Mouse (Mus musculus) midbrain, embryonic 15.5 days (tissue): ENCODE measurements around the gene Grpel1. TPM values are rescaled to one million over a fixed set of nuclear protein-coding genes. Genes with fewer than 3 reads are reported as not detected.
A peak's percentile ranks its signal among the peaks of the same experiment; 100 is the strongest.

Experiments used
- ATAC-seq: fragments of 200-750 bp; cut with Nextera tagmentation; replicated peaks from 2 replicates; pipeline ENCODE4 v1.8.0; 2017; ENCODE audit warnings: moderate TSS enrichment
- H3K27ac ChIP-seq: fragments of 300-500 bp; sonication (generic); 2 replicates; pipeline ENCODE4 v1.5.1; 2015; ENCODE audit warnings: mild to moderate bottlenecking, inconsistent platforms
- H3K27me3 ChIP-seq: fragments of 300-500 bp; sonication (generic); replicated peaks from 2 replicates; pipeline ENCODE4 v1.6.1; 2015; ENCODE audit warnings: inconsistent platforms
- H3K36me3 ChIP-seq: fragments of 300-500 bp; sonication (generic); replicated peaks from 2 replicates; pipeline ENCODE4 v1.6.1; 2015; ENCODE audit warnings: inconsistent platforms
- H3K4me1 ChIP-seq: fragments of 300-500 bp; sonication (generic); 2 replicates; pipeline ENCODE4 v1.6.1; 2015; ENCODE audit warnings: inconsistent platforms
- H3K4me2 ChIP-seq: fragments of 300-500 bp; sonication (generic); 2 replicates; pipeline ENCODE4 v1.6.1; 2015; ENCODE audit warnings: inconsistent platforms, mild to moderate bottlenecking, moderate library complexity
- H3K4me3 ChIP-seq: fragments of 300-500 bp; sonication (generic); 2 replicates; pipeline ENCODE4 v1.5.1; 2015; ENCODE audit warnings: mild to moderate bottlenecking, inconsistent platforms
- H3K9ac ChIP-seq: fragments of 300-500 bp; sonication (generic); 2 replicates; pipeline ENCODE4 v1.6.1; 2015; ENCODE audit warnings: mild to moderate bottlenecking, inconsistent platforms
- H3K9me3 ChIP-seq: fragments of 300-500 bp; sonication (generic); 2 replicates; pipeline ENCODE4 v1.6.1; 2016; ENCODE audit warnings: inconsistent platforms
- WGBS: fragments of 180-500 bp; shearing (Covaris S2); methylation state at CpG from one replicate; pipeline ENCODE4 v1.1.7; 2015; ENCODE audit warnings: mixed read lengths; 5-methylcytosine and 5-hydroxymethylcytosine counted together
- polyA plus RNA-seq: library from polyadenylated mRNA; unstranded; fragments of >200 nt; fragmentation: Nextera tagmentation; extraction: Ambion mirVana; gene quantifications from 2 replicates; pipeline ENCODE4 v1.2.1, GENCODE M21; 2015

The Grpel1 gene
- 41.0 and 43.0 TPM in 2 replicates for polyA plus RNA-seq

DNA sequence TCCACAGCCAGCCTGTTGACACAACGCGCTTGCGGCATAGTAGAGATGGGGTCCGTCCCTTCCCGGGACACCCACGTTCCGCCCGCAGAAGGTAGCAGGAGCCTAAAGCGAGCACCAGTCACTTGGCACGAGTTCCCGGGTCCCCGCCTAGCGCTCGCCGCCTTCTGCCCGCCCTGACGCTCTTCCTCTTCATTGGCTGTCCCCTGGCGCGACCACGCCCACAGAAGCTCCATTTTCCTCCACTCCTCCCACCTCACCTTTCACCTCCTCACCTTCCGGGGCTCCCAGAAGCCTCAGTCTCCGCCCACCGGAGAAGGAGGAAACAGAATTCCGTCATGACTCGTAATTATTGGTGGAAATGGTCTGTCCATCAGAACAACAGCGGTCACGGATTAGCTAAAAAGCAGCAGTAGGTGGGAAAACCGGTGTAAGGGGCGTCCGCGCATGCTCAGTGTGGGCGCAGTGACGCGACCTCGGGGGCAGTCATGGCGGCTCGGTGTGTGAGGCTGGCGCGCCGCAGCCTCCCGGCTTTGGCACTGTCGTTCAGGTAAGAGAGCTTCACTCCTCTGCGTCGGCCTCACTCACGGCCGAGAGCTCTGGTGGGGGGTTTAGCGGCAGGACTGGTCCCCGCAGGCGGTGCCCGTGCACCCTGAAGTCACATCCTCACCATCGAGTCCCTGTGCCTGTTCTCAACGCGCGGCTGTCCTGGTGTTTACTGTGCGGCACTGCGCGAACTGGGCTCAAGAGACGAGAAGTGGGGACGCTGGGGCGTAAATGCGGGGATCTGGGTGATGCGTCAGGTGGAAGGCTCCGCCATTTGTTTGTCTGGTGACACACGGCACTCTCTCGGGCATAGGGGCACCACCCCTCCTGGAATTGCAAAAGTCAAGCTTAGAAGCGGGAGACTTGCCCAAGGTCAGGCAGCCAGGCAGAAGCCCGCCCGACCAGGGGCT, at the start of gene Grpel1:
Gene Grpel1, plus strand, starts transcription at position 290 of the 953 bp plus-strand sequence.
- Histone ChIP-seq H3K4me1 (peaks cover 23% of the 10 kb centered on the region), H3K9ac (peak within 1 kb of the TSS; percentile 80), H3K27me3 (no peaks in the 10 kb centered on the region), H3K9me3 (no peaks in the 10 kb centered on the region), H3K27ac (peak within 1 kb of the TSS; percentile 67), H3K4me2 (peak within 1 kb of the TSS; percentile 97), H3K36me3 (peaks cover 7% of the 10 kb centered on the region; the same call in 1 of the 2 replicates), H3K4me3 (peak within 1 kb of the TSS; percentile 68)
- ATAC-seq, result peak; percentile 97
- under 1% methylated on average over 68 of the region's 68 CpGs for WGBS

DNA sequence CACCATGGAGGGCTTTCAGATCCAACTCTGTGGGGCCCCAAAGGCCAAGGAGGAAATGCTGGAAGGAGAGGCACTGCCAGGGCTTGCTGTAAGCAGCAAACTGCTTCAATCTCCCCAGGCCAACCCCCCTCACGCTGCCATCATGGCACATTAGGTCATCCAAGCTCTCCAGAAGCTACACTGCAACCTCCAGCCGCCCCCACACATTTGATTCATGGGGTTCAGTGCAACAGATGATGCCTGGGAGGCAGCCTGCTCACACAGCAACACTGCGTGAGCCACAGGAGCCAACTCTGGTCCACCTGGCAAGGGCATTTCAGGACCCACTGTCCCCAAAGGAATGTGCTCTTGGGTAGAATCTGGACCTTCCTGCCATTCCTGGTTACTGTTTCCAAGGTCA, 44.9 kb upstream of the Grpel1 start:
- ATAC-seq, result no peak
- no peaks in the 10 kb centered on the region for H3K4me1 ChIP-seq
- H3K9me3 ChIP-seq, result no peaks in the 10 kb centered on the region
- H3K9ac ChIP-seq, result no peak overlapping the region
- H3K27ac ChIP-seq, result no peak overlapping the region
- no peaks in the 10 kb centered on the region for H3K36me3 ChIP-seq
- no peak overlapping the region for H3K4me3 ChIP-seq
- no peaks in the 10 kb centered on the region for H3K27me3 ChIP-seq
- 74% methylated on average over 3 of the region's 3 CpGs for WGBS
- H3K4me2 ChIP-seq, result no peak overlapping the region

GRCm38 (mm10) chr5:36422689-36423088, 42.1 kb upstream of the Grpel1 start:
- H3K9ac ChIP-seq, result no peak overlapping the region
- H3K4me3 ChIP-seq, result no peak overlapping the region
- H3K4me1 ChIP-seq, result peaks cover 1% of the 10 kb centered on the region; the same call in 1 of the 2 replicates
- H3K27me3 ChIP-seq, result no peaks in the 10 kb centered on the region
- no peak overlapping the region for H3K4me2 ChIP-seq
- no peak for ATAC-seq
- H3K9me3 ChIP-seq, result no peaks in the 10 kb centered on the region
- H3K36me3 ChIP-seq, result no peaks in the 10 kb centered on the region
- H3K27ac ChIP-seq, result no peak overlapping the region

DNA sequence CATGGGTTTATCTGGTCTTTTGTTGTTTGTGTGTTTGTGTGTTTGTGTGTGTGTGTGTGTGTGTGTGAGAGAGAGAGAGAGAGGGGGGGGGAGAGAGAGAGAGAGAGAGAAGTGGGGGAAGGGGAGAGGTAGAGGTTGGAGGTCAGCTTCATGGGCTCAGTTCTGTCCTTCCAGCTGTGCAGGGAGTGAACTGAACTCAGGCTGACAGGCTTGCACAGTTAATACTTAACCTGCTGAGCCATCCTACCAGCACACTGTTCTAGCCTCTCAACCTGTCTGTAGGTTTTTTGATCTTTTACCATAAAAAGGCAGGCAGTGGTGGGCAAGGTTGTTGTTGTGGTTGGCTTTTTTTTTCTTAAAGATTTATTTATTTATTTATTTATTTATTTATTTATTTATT, 40.1 kb upstream of the Grpel1 start:
- Histone ChIP-seq H3K9ac (no peak overlapping the region), H3K4me2 (no peak overlapping the region), H3K4me3 (no peak overlapping the region), H3K27ac (no peak overlapping the region), H3K36me3 (no peaks in the 10 kb centered on the region), H3K9me3 (no peaks in the 10 kb centered on the region), H3K27me3 (no peaks in the 10 kb centered on the region), H3K4me1 (peaks cover 5% of the 10 kb centered on the region; the same call in 1 of the 2 replicates)
- ATAC-seq, result no peak

DNA sequence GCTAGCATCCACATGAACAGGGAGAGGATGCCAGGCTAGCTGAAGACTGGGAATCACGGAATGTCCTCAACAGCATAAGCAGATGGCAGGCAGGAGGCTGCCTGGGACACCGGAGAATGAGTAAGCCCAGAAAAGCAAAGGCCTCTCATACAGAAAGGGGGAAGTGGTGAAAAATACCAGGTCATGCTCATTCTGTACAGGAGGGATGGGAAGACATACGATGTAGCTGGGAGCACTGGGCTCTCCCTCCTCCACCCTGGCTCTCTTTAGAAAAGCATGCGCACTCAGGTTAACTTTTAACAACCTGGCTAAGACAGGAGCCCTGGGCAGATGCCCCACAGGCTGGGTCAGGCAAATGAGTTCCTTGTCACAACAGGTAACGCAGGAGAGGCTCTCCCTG, 38.4 kb upstream of the Grpel1 start:
- Histone ChIP-seq H3K4me3 (no peak overlapping the region), H3K4me2 (no peak overlapping the region), H3K4me1 (peaks cover 8% of the 10 kb centered on the region; the same call in 1 of the 2 replicates), H3K9me3 (no peaks in the 10 kb centered on the region), H3K9ac (no peak overlapping the region), H3K36me3 (no peaks in the 10 kb centered on the region), H3K27me3 (no peaks in the 10 kb centered on the region), H3K27ac (no peak overlapping the region)
- no peak for ATAC-seq
- 85% methylated on average over 5 of the region's 5 CpGs for WGBS

DNA sequence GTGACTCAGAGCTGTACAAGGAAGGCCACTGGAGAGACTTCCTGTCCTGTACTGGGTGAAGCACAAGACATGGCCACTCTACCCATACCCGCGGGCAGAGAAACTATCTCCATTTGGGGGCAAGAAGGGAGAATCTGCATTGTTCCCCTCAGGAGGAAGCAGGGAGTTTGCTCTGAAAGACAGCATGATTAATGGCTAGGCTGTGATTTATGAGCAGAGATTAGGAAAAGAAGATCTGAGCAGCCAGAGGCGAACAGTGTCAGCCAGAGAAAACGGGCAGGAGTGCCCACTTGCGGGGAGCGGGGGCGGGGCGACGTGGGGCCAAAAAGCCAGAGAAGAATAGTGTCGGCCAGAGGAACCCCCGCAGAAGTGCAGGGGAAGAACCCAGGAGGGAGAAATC, 37.0 kb upstream of the Grpel1 start:
- no peak for ATAC-seq
- WGBS, result 51% methylated on average over 11 of the region's 11 CpGs
- H3K4me1 ChIP-seq, result peaks cover 8% of the 10 kb centered on the region; the same call in 1 of the 2 replicates
- no peaks in the 10 kb centered on the region for H3K9me3 ChIP-seq
- no peak overlapping the region for H3K4me3 ChIP-seq
- H3K36me3 ChIP-seq, result no peaks in the 10 kb centered on the region
- H3K27me3 ChIP-seq, result no peaks in the 10 kb centered on the region
- H3K27ac ChIP-seq, result no peak overlapping the region
- H3K4me2 ChIP-seq, result no peak overlapping the region
- H3K9ac ChIP-seq, result no peak overlapping the region

- Histone ChIP-seq H3K4me3 (no peak overlapping the region), H3K27me3 (no peaks in the 10 kb centered on the region), H3K4me1 (peaks cover 13% of the 10 kb centered on the region), H3K36me3 (no peaks in the 10 kb centered on the region), H3K4me2 (no peak overlapping the region), H3K9ac (no peak overlapping the region), H3K27ac (no peak overlapping the region), H3K9me3 (no peaks in the 10 kb centered on the region)
- WGBS, result 87% methylated on average over 3 of the region's 3 CpGs
- no peak for ATAC-seq
Measured at GRCm38 (mm10) chr5:36429551-36429950, 35.2 kb upstream of the Grpel1 start.

DNA sequence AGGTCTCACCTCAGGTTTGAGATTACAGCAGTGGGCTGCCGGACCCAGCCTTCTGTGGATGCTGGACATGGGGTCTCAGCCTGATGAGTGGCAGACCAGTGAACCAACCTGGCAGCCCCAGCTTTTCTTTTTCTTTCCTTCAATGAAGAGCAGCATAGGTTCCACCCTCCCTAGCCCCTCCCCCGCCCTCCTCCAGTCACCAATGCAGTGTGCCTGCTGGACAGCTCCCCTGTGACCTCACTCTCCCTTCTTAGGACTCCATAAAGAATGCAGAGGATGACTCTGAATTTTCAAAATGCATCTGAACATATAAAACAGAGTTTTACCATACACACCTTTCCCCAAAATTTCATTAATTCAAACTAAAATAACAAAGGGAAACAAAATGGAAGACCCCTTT, 33.1 kb upstream of the Grpel1 start:
- H3K27me3 ChIP-seq, result no peaks in the 10 kb centered on the region
- H3K4me3 ChIP-seq, result no peak overlapping the region
- no peaks in the 10 kb centered on the region for H3K36me3 ChIP-seq
- no peak overlapping the region for H3K9ac ChIP-seq
- no peak for ATAC-seq
- peaks cover 19% of the 10 kb centered on the region for H3K4me1 ChIP-seq
- WGBS, result 47% methylated on average over 2 of the region's 2 CpGs
- H3K9me3 ChIP-seq, result no peaks in the 10 kb centered on the region
- H3K4me2 ChIP-seq, result no peak overlapping the region
- no peak overlapping the region for H3K27ac ChIP-seq

DNA sequence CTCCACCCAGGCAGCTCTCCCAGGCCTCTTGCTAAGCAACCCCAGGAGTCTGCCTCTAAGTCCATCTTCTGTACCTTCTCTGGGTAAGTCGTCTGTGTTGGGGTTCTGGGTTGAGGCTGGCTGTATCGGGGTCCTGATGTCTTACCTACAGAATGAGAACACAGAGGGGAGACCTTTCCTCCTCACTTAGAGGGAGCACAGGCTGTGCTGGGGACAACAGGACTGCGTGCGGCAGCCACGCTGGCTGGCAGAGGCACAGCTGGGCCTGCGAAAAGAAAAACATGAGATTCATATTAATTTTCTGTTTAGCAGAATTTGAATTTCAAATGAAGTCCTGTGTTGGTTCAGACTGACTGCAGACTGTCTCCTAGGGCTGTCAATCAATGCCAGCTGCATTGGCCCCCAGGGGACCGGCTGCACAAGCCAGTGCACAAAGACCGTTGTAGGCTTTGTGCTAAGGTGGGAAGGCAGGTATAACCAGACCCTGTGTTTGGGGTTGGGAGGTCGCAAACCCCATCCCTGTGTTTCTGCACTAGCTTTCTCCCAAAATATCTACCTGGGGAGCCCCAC, 30.3 kb upstream of the Grpel1 start:
- peaks cover 14% of the 10 kb centered on the region for H3K4me1 ChIP-seq
- H3K36me3 ChIP-seq, result no peaks in the 10 kb centered on the region
- no peak overlapping the region for H3K4me3 ChIP-seq
- WGBS, result 45% methylated on average over 9 of the region's 9 CpGs
- H3K27me3 ChIP-seq, result no peaks in the 10 kb centered on the region
- peak overlapping the region; percentile 76 for H3K27ac ChIP-seq
- no peak overlapping the region for H3K9ac ChIP-seq
- H3K4me2 ChIP-seq, result no peak overlapping the region
- no peaks in the 10 kb centered on the region for H3K9me3 ChIP-seq
- peak; percentile 76 for ATAC-seq

GRCm38 (mm10) chr5:36436858-36437257, 27.9 kb upstream of the Grpel1 start:
- Histone ChIP-seq H3K4me1 (peaks cover 11% of the 10 kb centered on the region), H3K36me3 (no peaks in the 10 kb centered on the region), H3K27ac (no peak overlapping the region), H3K4me3 (no peak overlapping the region), H3K9ac (no peak overlapping the region), H3K9me3 (no peaks in the 10 kb centered on the region), H3K27me3 (no peaks in the 10 kb centered on the region), H3K4me2 (no peak overlapping the region)
- WGBS, result 85% methylated on average over 4 of the region's 4 CpGs
- no peak for ATAC-seq

- no peak overlapping the region for H3K4me2 ChIP-seq
- peaks cover 6% of the 10 kb centered on the region; the same call in 1 of the 2 replicates for H3K4me1 ChIP-seq
- ATAC-seq, result no peak
- H3K27me3 ChIP-seq, result no peaks in the 10 kb centered on the region
- no peak overlapping the region for H3K4me3 ChIP-seq
- H3K9me3 ChIP-seq, result no peaks in the 10 kb centered on the region
- H3K27ac ChIP-seq, result no peak overlapping the region
- WGBS, result 62% methylated on average over 3 of the region's 3 CpGs
- H3K9ac ChIP-seq, result no peak overlapping the region
- H3K36me3 ChIP-seq, result no peaks in the 10 kb centered on the region
Measured at GRCm38 (mm10) chr5:36440741-36441140, 24.1 kb upstream of the Grpel1 start.

- Histone ChIP-seq H3K4me1 (peaks cover 8% of the 10 kb centered on the region; the same call in 1 of the 2 replicates), H3K4me2 (no peak overlapping the region), H3K36me3 (no peaks in the 10 kb centered on the region), H3K4me3 (no peak overlapping the region), H3K27me3 (no peaks in the 10 kb centered on the region), H3K27ac (no peak overlapping the region), H3K9me3 (no peaks in the 10 kb centered on the region), H3K9ac (no peak overlapping the region)
- 63% methylated on average over 4 of the region's 4 CpGs for WGBS
- ATAC-seq, result no peak
Measured at GRCm38 (mm10) chr5:36444611-36445010, 20.2 kb upstream of the Grpel1 start.
